Mouse (Mus musculus): ENCODE results near the gene Rhox2e. TPM values are rescaled to one million over a fixed set of nuclear protein-coding genes. Genes with fewer than 3 reads are reported as not detected.

The Rhox2e gene
- not detected in 2 replicates for polyA plus RNA-seq (2015; fragmentation: Nextera tagmentation; extraction: Ambion mirVana)

DNA sequence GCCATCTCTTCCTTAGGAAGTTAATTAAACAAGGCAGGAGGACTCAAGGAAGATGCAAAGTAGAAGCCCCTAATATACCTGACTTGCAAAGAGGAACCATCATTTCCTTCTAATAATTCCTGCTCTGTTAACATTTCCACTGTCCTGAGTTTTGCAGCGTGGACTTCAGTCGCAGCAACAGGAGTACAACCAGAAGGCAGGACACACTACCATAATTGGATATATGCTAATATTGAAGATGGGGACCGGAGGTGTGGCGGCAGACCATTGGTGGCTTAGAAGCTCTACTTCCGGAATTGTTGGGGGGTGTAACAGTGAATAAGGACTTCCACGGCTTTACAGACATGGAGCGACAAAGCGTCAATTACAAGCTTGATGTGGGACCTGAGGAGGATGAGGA lies at the start of gene Rhox2e:
Gene Rhox2e, plus strand, starts transcription at position 301 of the 400 bp plus-strand sequence.

DNA sequence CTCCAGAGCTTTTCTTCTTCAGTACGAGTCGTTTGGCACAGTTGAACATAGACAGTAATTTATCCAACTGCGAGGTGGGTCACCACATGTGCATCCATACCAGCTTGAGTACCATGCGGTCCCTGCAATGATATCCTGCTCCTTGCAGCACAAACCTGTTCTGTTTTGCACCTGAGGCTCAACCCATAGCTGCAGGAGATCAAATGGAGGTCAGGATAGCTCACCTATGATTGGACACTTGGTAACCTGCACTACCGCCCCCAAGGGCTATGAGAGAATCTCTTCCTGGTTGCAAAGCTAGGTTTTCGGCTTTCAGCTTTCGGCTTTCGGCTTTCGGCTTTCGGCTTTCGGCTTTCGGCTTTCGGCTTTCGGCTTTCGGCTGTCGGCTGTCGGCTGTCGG lies 16.2 kb upstream of the Rhox2e start, which contains the start of gene Rhox4d:
Gene Rhox4d, plus strand, starts transcription at position 301 of the 400 bp plus-strand sequence.

DNA sequence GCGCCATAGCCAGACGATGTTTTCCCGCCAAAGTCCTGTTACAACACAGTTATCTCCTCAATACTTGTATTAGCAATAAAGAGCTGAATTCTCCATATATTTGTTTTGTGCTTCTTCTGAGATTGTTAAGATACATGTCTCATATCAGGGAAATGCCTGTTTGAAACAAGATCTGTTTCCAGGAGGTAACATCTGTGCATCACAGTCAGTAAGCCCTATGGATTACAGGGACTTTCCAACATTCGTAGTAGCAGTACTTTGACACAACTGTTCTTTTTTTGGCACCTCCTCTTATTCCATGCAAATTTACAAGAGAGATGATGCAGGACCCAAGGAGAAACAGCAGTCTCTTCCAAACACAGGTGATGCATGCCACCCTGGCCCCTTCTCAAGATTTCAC lies 11.5 kb downstream of the Rhox2e start, which contains the start of gene Rhox3e:
Gene Rhox3e, plus strand, starts transcription at position 301 of the 400 bp plus-strand sequence.

GRCm38 (mm10) chrX:37557112-37557511 lies 26.9 kb downstream of the Rhox2e start, which contains the start of gene Rhox4e:
Gene Rhox4e (plus strand): TSS chrX:37557412.

DNA sequence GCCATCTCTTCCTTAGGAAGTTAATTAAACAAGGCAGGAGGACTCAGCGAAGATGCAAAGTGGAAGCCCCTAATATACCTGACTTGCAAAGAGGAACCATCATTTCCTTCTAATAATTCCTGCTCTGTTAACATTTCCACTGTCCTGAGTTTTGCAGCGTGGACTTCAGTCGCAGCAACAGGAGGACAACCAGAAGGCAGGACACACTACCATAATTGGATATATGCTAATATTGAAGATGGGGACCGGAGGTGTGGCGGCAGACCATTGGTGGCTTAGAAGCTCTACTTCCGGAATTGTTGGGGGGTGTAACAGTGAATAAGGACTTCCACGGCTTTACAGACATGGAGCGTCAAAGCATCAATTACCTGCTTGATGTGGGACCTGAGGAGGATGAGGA lies 40.9 kb downstream of the Rhox2e start, which contains the start of gene Rhox2f:
Gene Rhox2f, plus strand, starts transcription at position 301 of the 400 bp plus-strand sequence.

GRCm38 (mm10) chrX:37580692-37581091 lies 50.4 kb downstream of the Rhox2e start, which contains the start of gene Rhox3f:
Gene Rhox3f (plus strand): TSS chrX:37580992.

Other genes with a start within 250 kb of the Rhox2e start
- gene Rhox3a2, start 150.4 kb upstream of the Rhox2e start, polyA plus RNA-seq (2015; fragmentation: Nextera tagmentation; extraction: Ambion mirVana) = not detected in 2 replicates
- not detected in 2 replicates for gene Rhox4a2, start 139.6 kb upstream of the Rhox2e start, polyA plus RNA-seq (2015; fragmentation: Nextera tagmentation; extraction: Ambion mirVana)
- not detected in 2 replicates for gene Rhox2b, start 118.4 kb upstream of the Rhox2e start, polyA plus RNA-seq (2015; fragmentation: Nextera tagmentation; extraction: Ambion mirVana)
- gene Rhox4b, start 98.0 kb upstream of the Rhox2e start, polyA plus RNA-seq (2015; fragmentation: Nextera tagmentation; extraction: Ambion mirVana) = not detected in 2 replicates
- not detected in 2 replicates for gene Rhox2c, start 76.8 kb upstream of the Rhox2e start, polyA plus RNA-seq (2015; fragmentation: Nextera tagmentation; extraction: Ambion mirVana)
- not detected in 2 replicates for gene Rhox3c, start 71.9 kb upstream of the Rhox2e start, polyA plus RNA-seq (2015; fragmentation: Nextera tagmentation; extraction: Ambion mirVana)
- gene Rhox4c, start 50.1 kb upstream of the Rhox2e start, polyA plus RNA-seq (2015; fragmentation: Nextera tagmentation; extraction: Ambion mirVana) = not detected in 2 replicates
- gene Rhox2d, start 37.0 kb upstream of the Rhox2e start, polyA plus RNA-seq (2015; fragmentation: Nextera tagmentation; extraction: Ambion mirVana) = not detected in 2 replicates
- not detected in 2 replicates for gene Rhox4d, start 16.1 kb upstream of the Rhox2e start, polyA plus RNA-seq (2015; fragmentation: Nextera tagmentation; extraction: Ambion mirVana)
- gene Rhox3e, start 11.6 kb downstream of the Rhox2e start, polyA plus RNA-seq (2015; fragmentation: Nextera tagmentation; extraction: Ambion mirVana) = not detected in 2 replicates
- gene Rhox4e, start 27.0 kb downstream of the Rhox2e start, polyA plus RNA-seq (2015; fragmentation: Nextera tagmentation; extraction: Ambion mirVana) = not detected in 2 replicates
- gene Rhox2f, start 41.0 kb downstream of the Rhox2e start, polyA plus RNA-seq (2015; fragmentation: Nextera tagmentation; extraction: Ambion mirVana) = not detected in 2 replicates
- gene Rhox3f, start 50.5 kb downstream of the Rhox2e start, polyA plus RNA-seq (2015; fragmentation: Nextera tagmentation; extraction: Ambion mirVana) = not detected in 2 replicates
- not detected in 2 replicates for gene Rhox4f, start 77.3 kb downstream of the Rhox2e start, polyA plus RNA-seq (2015; fragmentation: Nextera tagmentation; extraction: Ambion mirVana)
- not detected in 2 replicates for gene Rhox3g, start 98.2 kb downstream of the Rhox2e start, polyA plus RNA-seq (2015; fragmentation: Nextera tagmentation; extraction: Ambion mirVana)
- not detected in 2 replicates for gene Rhox2g, start 113.0 kb downstream of the Rhox2e start, polyA plus RNA-seq (2015; fragmentation: Nextera tagmentation; extraction: Ambion mirVana)
- gene Rhox4g, start 120.9 kb downstream of the Rhox2e start, polyA plus RNA-seq (2015; fragmentation: Nextera tagmentation; extraction: Ambion mirVana) = not detected in 2 replicates
- gene Rhox3h, start 138.3 kb downstream of the Rhox2e start, polyA plus RNA-seq (2015; fragmentation: Nextera tagmentation; extraction: Ambion mirVana) = not detected in 2 replicates
- gene Rhox2h, start 142.8 kb downstream of the Rhox2e start, polyA plus RNA-seq (2015; fragmentation: Nextera tagmentation; extraction: Ambion mirVana) = not detected in 2 replicates

Measured in urinary bladder, postnatal 0 days (tissue).